Mouse (Mus musculus) naive thymus-derived CD4-positive, alpha-beta T cell, adult 2 months (primary cell): ENCODE results near the gene Dusp22.
A peak's percentile ranks its signal among the peaks of the same experiment; 100 is the strongest.

Source experiments
- DNase-seq: peaks from one replicate; pipeline ENCODE4 v3.0.0-alpha.2; 2011; ENCODE audit warnings: low read depth

Gene Dusp22

GRCm38 (mm10) chr13:30750461-30751303 lies 90.9 kb downstream of the Dusp22 start:
- DNase-seq, result peak; percentile 59

GRCm38 (mm10) chr13:30751304-30751580 lies 91.4 kb downstream of the Dusp22 start:
- DNase-seq, result no peak

- DNase-seq, result no peak
These were observed 92.9 kb downstream of the Dusp22 start for GRCm38 (mm10) chr13:30752581-30753187.

- DNase-seq, result no peak
These were observed 93.6 kb downstream of the Dusp22 start for GRCm38 (mm10) chr13:30753441-30753840.

- DNase-seq, result no peak
These were observed 94.3 kb downstream of the Dusp22 start for GRCm38 (mm10) chr13:30754066-30754465.

GRCm38 (mm10) chr13:30754825-30755476 lies 95.2 kb downstream of the Dusp22 start:
- no peak for DNase-seq

- DNase-seq, result no peak
These were observed 95.8 kb downstream of the Dusp22 start for GRCm38 (mm10) chr13:30755577-30755976.

- DNase-seq, result no peak
These were observed 96.3 kb downstream of the Dusp22 start for GRCm38 (mm10) chr13:30755998-30756639.

GRCm38 (mm10) chr13:30757264-30757900 lies 97.6 kb downstream of the Dusp22 start:
- no peak for DNase-seq

- DNase-seq, result no peak
These were observed 99.1 kb downstream of the Dusp22 start for GRCm38 (mm10) chr13:30758789-30759381.

- peak; percentile 79 for DNase-seq
These were observed 100.7 kb downstream of the Dusp22 start for GRCm38 (mm10) chr13:30760374-30761090.
